Comparison of ENCODE assay signal across 8 mouse cellular contexts in the genomic region with DNA sequence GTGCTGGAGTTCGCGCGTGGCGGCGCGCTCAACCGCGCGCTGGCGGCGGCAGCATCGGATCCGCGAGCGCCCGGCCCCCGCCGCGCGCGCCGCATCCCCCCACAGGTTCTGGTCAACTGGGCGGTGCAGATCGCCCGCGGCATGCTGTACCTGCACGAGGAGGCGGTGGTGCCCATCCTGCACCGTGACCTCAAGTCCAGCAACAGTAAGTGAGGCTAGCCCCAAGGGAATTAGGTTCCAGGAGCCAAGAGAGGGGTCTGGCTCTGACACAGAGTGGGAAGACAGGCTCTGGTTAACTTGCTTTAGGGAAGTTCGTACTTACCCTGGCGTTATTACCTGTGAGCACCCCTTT. TPM values are rescaled to one million over a fixed set of nuclear protein-coding genes. Genes with fewer than 3 reads are reported as not detected.
DNase-seq lines count a peak whose midpoint lies in the region; ATAC-seq and TF ChIP-seq lines count a peak whose summit lies in the region.

No protein-coding gene starts in this region.

- no peak overlapping the region for H3K27ac ChIP-seq in layer of hippocampus, adult 2 months
- no peak overlapping the region for H3K27ac ChIP-seq in forebrain, embryonic 11.5 days (ENCODE audit: low read depth, low read length)
- no peak overlapping the region for H3K27ac ChIP-seq in neural tube, embryonic 14.5 days (ENCODE audit: low read depth, low read length)

- H3K4me1 ChIP-seq in forebrain, embryonic 11.5 days (replicated peaks; ENCODE audit: control insufficient read depth, insufficient read depth, low read length), result peaks cover 8% of the 10 kb centered on the region
- peaks cover 7% of the 10 kb centered on the region; the same call in 1 of the 2 replicates for H3K4me1 ChIP-seq in neural tube, embryonic 14.5 days (ENCODE audit: control insufficient read depth, insufficient read depth, low read length)

- no peak for ATAC-seq in forebrain, embryonic 11.5 days (replicated peaks; ENCODE audit: low FRiP score)
- peak; percentile 45; the same call in 1 of the 2 replicates for ATAC-seq in neural tube, embryonic 14.5 days (ENCODE audit: low read depth)

- peaks cover 44% of the 10 kb centered on the region for H3K27me3 ChIP-seq in forebrain, embryonic 11.5 days (ENCODE audit: control insufficient read depth, insufficient read depth, low read length)
- peaks cover 39% of the 10 kb centered on the region for H3K27me3 ChIP-seq in neural tube, embryonic 14.5 days (ENCODE audit: control insufficient read depth, insufficient read depth, low read length)

- TF ChIP-seq CTCF in layer of hippocampus, adult 2 months (conservative IDR thresholded peaks at IDR 0.05), result no peak

- H3K9me3 ChIP-seq in forebrain, embryonic 11.5 days (ENCODE audit: control insufficient read depth, low read length), result no peaks in the 10 kb centered on the region
- H3K9me3 ChIP-seq in neural tube, embryonic 14.5 days (ENCODE audit: control insufficient read depth, low read length), result no peaks in the 10 kb centered on the region

- H3K9ac ChIP-seq in forebrain, embryonic 11.5 days (ENCODE audit: low read length), result no peak overlapping the region
- H3K9ac ChIP-seq in neural tube, embryonic 14.5 days (replicated peaks; ENCODE audit: low read depth, low read length), result peak overlapping the region; percentile 34

- H3K4me3 ChIP-seq in layer of hippocampus, adult 2 months, result peak overlapping the region; percentile 64
- H3K4me3 ChIP-seq in forebrain, embryonic 11.5 days (ENCODE audit: low read depth, low read length), result peak overlapping the region; percentile 48
- H3K4me3 ChIP-seq in neural tube, embryonic 14.5 days (ENCODE audit: low read depth, low read length), result peak overlapping the region; percentile 50

- H3K4me2 ChIP-seq in forebrain, embryonic 11.5 days (ENCODE audit: low read depth, low read length, severe bottlenecking), result peak overlapping the region; percentile 97
- H3K4me2 ChIP-seq in neural tube, embryonic 14.5 days (ENCODE audit: low read depth, low read length), result peak overlapping the region; percentile 74

- WGBS in forebrain, embryonic 11.5 days, result 2% methylated on average over 31 of the region's 31 CpGs
- whole genome bisulfite sequencing in neural tube, embryonic 14.5 days, result 2% methylated on average over 31 of the region's 31 CpGs

- DNase-seq in layer of hippocampus, adult 2 months (ENCODE audit: low spot score in 2 of 2), result no peak
- no peak for DNase-seq in layer of hippocampus, adult 11-12 months (ENCODE audit: low spot score)
- no peak for DNase-seq in forebrain, embryonic 11.5 days (ENCODE audit: low spot score)
- peak; percentile 43 for DNase-seq in kidney, postnatal 10 days
- DNase-seq in gastrocnemius, postnatal 10 days, result no peak
- no peak for DNase-seq in adrenal gland, adult 18-20 months (ENCODE audit: low spot score in 2 of 2)
- DNase-seq in cerebellum, postnatal 4 days (ENCODE audit: low spot score in 2 of 2), result no peak

- H3K36me3 ChIP-seq in forebrain, embryonic 11.5 days (ENCODE audit: control insufficient read depth, insufficient read depth, low read length), result no peaks in the 10 kb centered on the region
- H3K36me3 ChIP-seq in neural tube, embryonic 14.5 days (ENCODE audit: control insufficient read depth, insufficient read depth, low read length), result no peaks in the 10 kb centered on the region

RNA-seq across cellular contexts. Expression of a gene that starts 1.0 kb away (rescaled TPM):
- total RNA-seq in layer of hippocampus, adult 2 months (2021), result 1 to 10 TPM; 1.5 to 1.7 TPM
- 0.08 TPM in 1 of 2 replicates, not detected in the other for polyA plus RNA-seq in forebrain, embryonic 11.5 days (2014; fragmentation: Nextera tagmentation; extraction: Ambion mirVana)
- polyA plus RNA-seq in neural tube, embryonic 14.5 days (2014; fragmentation: Nextera tagmentation; extraction: Ambion mirVana), result 0.45 and 0.51 TPM in 2 replicates
- under 1 TPM; 0.21 to 0.41 TPM for total RNA-seq in gastrocnemius, postnatal 10 days (2021)
- under 1 TPM; 0.22 to 0.96 TPM for total RNA-seq in adrenal gland, adult 18-20 months (2021)

RNA-seq across cellular contexts. Expression of a gene that starts 13.1 kb away (rescaled TPM):
- total RNA-seq in layer of hippocampus, adult 2 months (2021), result 10 to 100 TPM; 66.8 to 69.1 TPM
- polyA plus RNA-seq in forebrain, embryonic 11.5 days (2014; fragmentation: Nextera tagmentation; extraction: Ambion mirVana), result 0.48 and 0.60 TPM in 2 replicates
- polyA plus RNA-seq in neural tube, embryonic 14.5 days (2014; fragmentation: Nextera tagmentation; extraction: Ambion mirVana), result 4.1 and 7.5 TPM in 2 replicates
- under 1 TPM; 0.45 to 0.59 TPM for total RNA-seq in gastrocnemius, postnatal 10 days (2021)
- total RNA-seq in adrenal gland, adult 18-20 months (2021), result under 1 TPM; 0.51 to 0.60 TPM

Comparison
In these comparisons a context has a peak if more than half of its experiments do, and no peak if none do; other contexts are left out.
1. RNA of a gene that starts 13.1 kb away (total RNA-seq): 66.8 to 69.1 TPM in layer of hippocampus, adult 2 months; 0.51 to 0.60 TPM in adrenal gland, adult 18-20 months and 0.45 to 0.59 TPM in gastrocnemius, postnatal 10 days; every median in the first group is over 10 times any median in the second.
2. Peak in every context shown above with its lines, with median percentiles within 50 percentile points of each other: H3K4me3 ChIP-seq.